Mouse (Mus musculus) pancreas, adult 10 weeks (tissue): ENCODE measurements around the gene Diras2. TPM values are rescaled to one million over a fixed set of nuclear protein-coding genes. Genes with fewer than 3 reads are reported as not detected.

Experiments
- polyA plus RNA-seq: library from polyadenylated mRNA; stranded (reverse); fragments of 350-450 nt; fragmentation: Illumina TruSeq; extraction: RNeasy Lipid Tissue Mini Kit (QIAGEN cat#74804); gene quantifications from one replicate; pipeline ENCODE4 v1.2.3, GENCODE M21; 2015; ENCODE audit warnings: low read depth, low replicate concordance; ENCODE audit not compliant: insufficient read depth

The Diras2 gene
- 0.28 TPM for polyA plus RNA-seq

GRCm38 (mm10) chr13:52531121-52531520 lies at the start of gene Diras2:
Gene Diras2 (minus strand): TSS chr13:52531279.

Other genes with a start within 250 kb of the Diras2 start
- 2.0 TPM for gene Syk, start 51.9 kb upstream of the Diras2 start, polyA plus RNA-seq